Mouse (Mus musculus) kidney, postnatal 4 days (tissue): ENCODE measurements at regions not wholly inside any gene's neighbourhood (a gene's known extent, or its start where the extent isn't known, plus 50 kb on each side); places are given as distances from the start of the nearest gene placed in this dataset.

Experiments used
- DNase-seq, 2 experiments: peaks; one replicate each; pipeline ENCODE4 v3.0.0; 2021; ENCODE audit warnings: mixed read lengths in 2 of 2

- DNase-seq, result no peak
Measured at GRCm38 (mm10) chr14:48942882-48943281, 123.0 kb upstream of the Ap5m1 start.

GRCm38 (mm10) chr14:48930886-48931285 is 135.0 kb upstream of the Ap5m1 start:
- DNase-seq, result no peak

- no peak for DNase-seq
Measured at GRCm38 (mm10) chr14:48925870-48926269, 140.0 kb upstream of the Ap5m1 start.

GRCm38 (mm10) chr14:48909420-48909819 is 156.5 kb upstream of the Ap5m1 start:
- peak; percentile 16 to 36 for DNase-seq

DNA sequence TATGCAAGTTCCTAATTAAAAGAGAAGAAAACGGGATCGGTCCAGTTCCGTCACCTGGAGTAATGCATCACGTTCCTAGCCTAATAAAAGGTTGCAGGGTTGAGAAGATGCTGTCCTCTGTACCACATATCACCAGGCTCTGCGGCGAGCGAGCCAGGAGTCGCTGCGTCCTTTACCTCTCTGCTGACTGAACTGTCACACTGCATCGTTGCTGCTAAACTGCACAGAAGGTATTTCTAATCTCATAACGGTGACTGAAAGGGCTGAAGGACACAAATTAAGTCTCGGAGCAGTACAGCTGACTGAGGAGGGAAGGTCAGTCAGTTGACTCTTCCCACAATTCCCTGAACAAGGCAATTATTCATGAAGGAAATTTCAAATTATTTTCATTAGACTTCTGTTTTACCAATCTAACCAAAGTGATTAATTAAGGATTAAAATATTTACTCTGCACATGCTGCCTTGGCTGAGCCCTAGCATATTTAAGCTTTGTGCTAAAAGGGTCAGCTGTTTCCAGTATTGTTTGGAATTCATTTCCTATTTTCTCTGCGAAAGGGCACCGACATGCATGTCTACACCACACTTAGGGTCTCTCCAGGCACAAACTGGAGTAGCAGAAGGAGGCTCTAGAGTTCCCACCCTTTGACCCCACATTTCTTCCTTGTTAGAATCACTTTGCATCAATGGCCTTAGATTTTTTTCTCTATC is 157.8 kb upstream of the Ap5m1 start:
- DNase-seq, result no peak

GRCm38 (mm10) chr14:48907403-48907973 is 158.4 kb upstream of the Ap5m1 start:
- no peak for DNase-seq

DNA sequence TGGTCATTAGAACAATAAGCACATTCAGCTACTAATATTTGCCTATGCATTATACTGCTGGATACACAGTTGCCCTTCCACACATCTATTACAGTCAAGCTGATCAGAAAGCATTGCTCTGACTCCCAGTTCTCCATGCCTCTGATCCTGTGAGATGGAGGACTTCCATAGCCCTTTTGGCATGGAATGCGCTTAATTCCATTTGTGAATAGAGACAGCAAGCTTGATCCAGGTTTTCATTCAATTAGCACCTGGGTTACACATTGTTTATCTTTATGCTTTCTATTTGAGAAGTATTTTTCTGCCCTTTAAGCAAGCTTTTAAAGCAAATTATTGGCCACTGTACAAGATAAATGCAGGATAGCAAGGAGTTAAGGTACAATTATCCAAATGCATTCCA is 158.9 kb upstream of the Ap5m1 start:
- no peak for DNase-seq

DNA sequence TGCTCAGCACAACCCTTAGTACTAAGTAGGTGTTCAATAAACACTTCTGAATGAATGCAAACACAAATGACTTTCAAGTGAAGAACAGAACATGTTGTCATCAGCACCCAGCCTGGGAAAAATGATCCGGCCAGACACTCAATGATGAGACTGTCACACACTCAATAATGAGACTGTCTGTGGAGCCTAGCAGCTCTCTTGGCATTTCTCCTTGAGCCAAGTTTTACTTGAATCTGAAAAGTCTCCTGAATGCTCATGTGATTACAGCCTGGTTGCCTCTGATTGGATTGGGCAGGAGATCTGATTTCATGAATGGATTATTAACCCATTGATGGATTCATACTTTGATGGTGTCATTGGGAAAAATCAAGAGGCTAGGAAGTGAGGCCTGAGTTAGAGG is 161.3 kb upstream of the Ap5m1 start:
- no peak for DNase-seq

DNA sequence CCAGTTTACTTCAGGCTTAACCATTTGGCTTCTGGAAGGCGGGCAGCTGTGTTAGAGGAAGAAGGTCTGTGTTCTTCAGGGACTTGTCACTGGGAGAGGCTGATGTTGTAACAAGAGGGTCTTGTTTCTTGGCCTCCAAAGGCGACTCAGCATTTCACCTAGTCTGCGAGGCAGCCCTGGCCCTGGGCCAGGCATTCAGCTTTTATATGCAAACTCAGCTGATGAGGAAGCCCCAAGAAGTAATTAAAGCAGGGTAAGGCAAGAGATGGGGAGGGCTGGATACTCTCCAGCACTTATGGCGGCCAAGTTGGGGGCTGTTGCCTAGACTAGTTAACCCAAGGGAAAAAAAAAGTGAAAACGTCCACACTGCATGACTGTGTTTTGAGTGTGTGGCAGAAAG is 162.4 kb upstream of the Ap5m1 start:
- peak in 1 of 2 experiments; percentile 21 for DNase-seq

DNA sequence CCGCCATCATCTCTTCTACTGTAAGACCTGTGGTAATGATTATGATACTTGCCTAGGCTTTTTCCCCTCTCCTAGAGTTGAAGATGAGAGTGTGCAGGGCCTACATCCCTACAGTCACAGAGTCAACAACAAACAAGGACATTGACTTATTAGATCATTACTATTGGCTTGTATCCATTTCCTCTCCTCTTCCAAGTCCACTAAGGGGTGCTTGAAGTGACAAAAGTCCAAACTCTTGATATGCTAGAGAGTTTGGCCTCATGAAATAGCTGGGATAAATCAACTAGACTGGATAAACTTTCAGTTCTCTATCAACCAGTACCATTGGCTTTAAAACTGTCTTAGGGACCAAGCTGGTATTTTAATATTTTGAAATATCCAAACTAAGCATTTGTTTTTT is 165.7 kb upstream of the Ap5m1 start:
- DNase-seq, result no peak

- DNase-seq, result no peak
Measured at GRCm38 (mm10) chr14:48897140-48897539, 168.8 kb upstream of the Ap5m1 start.

DNA sequence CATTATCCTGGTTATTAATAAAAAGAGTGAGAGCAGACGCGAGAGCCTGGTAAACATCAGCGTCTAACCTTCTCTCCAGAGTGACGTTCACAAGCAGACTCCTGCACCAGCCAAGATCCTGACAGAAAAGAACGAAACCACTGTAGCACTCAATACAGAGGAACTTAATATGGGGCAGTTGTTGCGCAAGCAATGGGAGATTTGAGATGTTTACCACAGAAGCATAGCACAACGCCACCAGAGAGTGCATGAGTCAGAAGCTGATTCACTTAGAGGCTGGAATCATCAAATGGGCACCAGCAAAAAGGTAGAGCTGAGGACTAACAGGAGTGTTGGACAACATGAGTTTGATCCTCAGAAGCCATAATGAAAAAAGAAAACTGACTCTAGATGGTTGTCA is 169.7 kb upstream of the Ap5m1 start:
- DNase-seq, result no peak

DNA sequence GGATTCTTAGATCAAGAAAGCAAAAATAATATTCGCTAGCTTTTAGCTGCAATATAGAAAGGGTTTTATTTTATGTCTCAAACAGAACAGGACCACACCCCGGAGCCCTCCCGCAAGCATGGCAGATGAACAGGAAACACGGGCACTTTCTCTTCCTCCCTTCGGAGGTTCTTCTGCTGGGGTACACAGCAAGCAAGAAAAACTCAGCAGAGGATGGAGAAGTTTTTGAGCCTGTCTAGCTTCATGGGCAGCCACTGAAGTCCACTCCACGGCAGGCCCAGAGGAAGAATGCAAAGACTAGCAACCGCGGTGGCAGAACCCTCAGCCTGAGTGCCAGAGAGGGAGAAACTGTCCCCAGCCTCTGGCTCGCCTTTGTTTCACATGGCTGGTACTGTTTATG is 174.7 kb upstream of the Ap5m1 start:
- no peak for DNase-seq

DNA sequence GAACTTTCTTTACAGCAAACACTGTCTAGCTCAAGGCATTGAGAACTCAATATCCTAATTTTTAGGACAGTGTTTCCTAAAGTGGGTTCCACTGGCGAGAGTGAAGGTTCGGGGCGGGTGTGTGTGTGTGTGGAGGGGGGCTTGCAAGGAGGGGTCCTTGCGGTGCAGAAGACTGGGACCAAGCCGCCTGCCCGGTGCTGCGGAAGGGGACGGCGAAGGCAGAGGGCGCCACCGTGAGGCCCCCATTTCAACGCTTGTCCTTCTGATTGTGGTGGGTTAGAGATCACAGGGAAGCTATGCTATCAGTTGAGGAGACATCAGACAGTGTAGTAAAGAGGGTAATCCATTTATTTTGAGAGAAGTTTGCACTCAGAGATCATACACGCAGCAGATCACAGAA is 176.9 kb upstream of the Ap5m1 start:
- peak; percentile 44 to 56 for DNase-seq

GRCm38 (mm10) chr14:48880041-48880440 is 185.9 kb upstream of the Ap5m1 start:
- DNase-seq, result peak; percentile 50 to 56

DNA sequence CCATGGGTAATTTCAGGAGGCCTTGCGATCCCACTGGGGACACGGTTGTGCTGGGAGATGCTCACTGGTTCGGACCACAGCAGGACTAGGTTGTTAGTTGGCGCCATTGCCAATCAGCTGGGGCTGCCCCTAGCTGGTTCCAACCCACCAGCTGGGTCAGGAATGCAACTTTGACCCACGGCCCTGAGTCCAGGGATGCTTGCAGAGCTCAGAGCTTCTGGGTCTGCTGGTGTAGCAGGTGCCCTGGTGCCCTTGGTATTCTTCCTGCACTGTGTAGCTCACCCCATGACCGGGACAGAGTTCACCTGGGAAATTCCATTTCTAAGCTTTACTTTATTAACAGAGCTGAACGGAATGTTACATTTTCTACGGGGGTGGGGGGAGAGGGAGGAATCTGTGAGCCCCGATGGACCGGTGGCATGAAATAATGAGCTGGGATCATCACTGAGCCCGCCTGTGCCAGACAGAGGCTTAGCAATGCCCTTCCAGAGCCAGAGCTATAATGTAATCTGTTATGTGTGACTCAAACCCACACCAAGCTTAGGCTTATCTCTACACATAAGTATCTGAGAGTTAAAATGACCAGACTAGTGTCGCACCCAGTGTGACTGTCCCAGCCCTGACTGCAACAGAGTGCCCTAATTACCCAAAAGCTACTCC is 187.8 kb upstream of the Ap5m1 start:
- DNase-seq, result peak; percentile 41 to 68

DNA sequence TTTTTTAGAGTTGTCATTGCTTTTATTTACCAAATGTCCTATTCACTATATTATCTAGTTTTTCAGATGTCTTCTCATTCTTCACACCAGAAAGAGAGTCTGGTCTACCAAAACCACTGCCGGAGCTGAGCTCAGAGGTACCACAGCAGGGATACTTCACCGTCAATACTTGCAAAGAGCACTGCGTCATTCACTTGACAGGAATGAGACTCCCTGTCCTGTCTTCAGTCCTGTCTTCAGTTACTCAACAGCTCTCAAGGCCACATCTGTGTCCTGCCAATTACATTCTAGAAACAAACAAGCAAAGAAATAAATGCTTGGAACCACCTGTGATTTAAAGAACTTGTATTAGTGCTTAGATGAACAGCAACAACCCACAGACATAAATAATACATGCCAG is 194.6 kb upstream of the Ap5m1 start:
- DNase-seq, result no peak

GRCm38 (mm10) chr14:48869956-48870355 is 195.9 kb upstream of the Ap5m1 start:
- no peak for DNase-seq

- DNase-seq, result no peak
Measured at GRCm38 (mm10) chr14:48855453-48855852, 181.8 kb upstream of the Otx2 start.

- no peak for DNase-seq
Measured at GRCm38 (mm10) chr14:48854188-48854924, 180.7 kb upstream of the Otx2 start.

GRCm38 (mm10) chr14:48853479-48854187 is 180.0 kb upstream of the Otx2 start:
- no peak for DNase-seq

GRCm38 (mm10) chr14:48852787-48853186 is 179.2 kb upstream of the Otx2 start:
- DNase-seq, result no peak

GRCm38 (mm10) chr14:48852061-48852460 is 178.4 kb upstream of the Otx2 start:
- DNase-seq, result no peak
